Mouse (Mus musculus): ENCODE measurements at regions not wholly inside any gene's neighbourhood (a gene's known extent, or its start where the extent isn't known, plus 50 kb on each side); places are given as distances from the start of the nearest gene placed in this dataset.

- DNase-seq (ENCODE audit: low spot score in 2 of 2): no peak
These were observed 57.3 kb upstream of the Cd180 start for GRCm38 (mm10) chr13:102636032-102636431.

- no peak for DNase-seq (ENCODE audit: low spot score in 2 of 2)
These were observed 56.3 kb upstream of the Cd180 start for GRCm38 (mm10) chr13:102637059-102637458.

- DNase-seq (ENCODE audit: low spot score in 2 of 2): no peak
These were observed 53.7 kb upstream of the Cd180 start for GRCm38 (mm10) chr13:102639651-102640050.

- DNase-seq (ENCODE audit: low spot score in 2 of 2): no peak
These were observed 53.2 kb upstream of the Cd180 start for GRCm38 (mm10) chr13:102640171-102640570.

All from frontal cortex, postnatal 25 days (tissue).